Mouse (Mus musculus): ENCODE results near the gene Exo1. TPM values are rescaled to one million over a fixed set of nuclear protein-coding genes. Genes with fewer than 3 reads are reported as not detected.

The Exo1 gene
- total RNA-seq (2023) = 2.2 TPM

DNA sequence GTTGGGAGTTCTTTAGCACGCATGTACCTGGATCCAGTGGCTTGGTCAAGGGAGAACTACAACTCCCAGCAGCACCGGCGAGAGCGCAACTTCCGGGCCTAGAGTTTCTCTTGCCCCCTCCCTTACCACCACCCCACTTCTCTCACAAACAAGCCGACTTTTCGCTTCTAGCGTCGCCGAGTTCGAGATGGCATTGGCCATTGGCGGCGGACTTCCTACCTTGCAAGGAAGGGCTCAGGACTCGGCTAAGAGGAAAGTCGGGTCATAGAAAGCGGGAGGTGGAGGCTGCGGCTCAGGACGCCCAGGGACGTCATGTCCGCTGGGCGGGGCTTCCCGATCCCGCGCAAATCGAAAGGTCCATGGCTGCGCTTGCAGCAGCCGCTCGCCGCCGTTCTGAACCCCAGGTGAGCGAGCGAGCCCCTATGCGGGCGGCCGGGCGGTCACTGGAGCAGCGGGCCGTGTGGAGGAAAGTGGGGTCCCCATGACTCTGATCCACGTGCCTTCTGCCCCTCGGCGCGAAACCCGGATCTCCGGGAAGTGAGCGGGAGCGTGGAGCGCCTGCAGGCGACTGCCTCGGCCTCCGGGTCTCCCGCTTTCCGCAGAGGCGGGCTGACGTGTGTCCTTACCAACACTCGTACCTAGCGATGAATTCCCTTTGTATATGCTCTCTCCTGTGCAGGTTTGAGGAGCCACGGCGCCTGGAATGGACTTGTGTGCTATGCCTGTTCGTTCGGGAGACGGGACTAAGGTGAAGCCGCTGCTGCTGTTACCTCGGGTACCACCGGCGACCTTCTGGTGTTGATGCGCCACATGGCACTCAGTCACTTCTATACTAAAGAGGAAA, at the start of gene Exo1:
Exo1 (plus strand) TSS at position 129 of the 844 bp plus-strand sequence.

DNA sequence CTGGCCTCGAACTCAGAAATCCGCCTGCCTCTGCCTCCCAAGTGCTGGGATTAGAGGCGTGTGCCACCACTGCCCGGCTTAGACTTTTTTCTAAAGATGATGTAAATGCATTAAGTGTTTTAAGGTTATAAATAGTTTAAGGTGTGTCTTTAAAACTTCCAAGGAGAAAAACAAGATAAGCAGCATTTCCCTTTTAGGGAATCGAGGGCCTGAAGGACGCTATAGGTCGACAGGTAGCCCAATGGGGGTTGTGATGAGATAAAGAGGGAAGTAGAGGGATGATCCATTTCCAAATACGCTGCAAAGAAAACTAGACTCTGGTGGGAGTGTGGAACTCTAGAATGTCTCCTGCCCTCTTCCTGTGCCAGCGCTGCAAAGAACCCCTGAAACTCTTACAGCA, 39.6 kb downstream of the Exo1 start, which contains the start of gene Gm38100:
Gm38100 (plus strand) TSS at position 301 of the 400 bp plus-strand sequence.

Other genes with a start within 250 kb of the Exo1 start
- 0.38 TPM for gene Opn3, start 187.8 kb upstream of the Exo1 start, total RNA-seq (2023)
- 4.9 TPM for gene Chml, start 187.7 kb upstream of the Exo1 start, total RNA-seq (2023)
- not detected for gene Wdr64, start 182.0 kb upstream of the Exo1 start, total RNA-seq (2023)
- not detected for gene Gm38100, start 39.7 kb downstream of the Exo1 start, total RNA-seq (2023)
- gene Rbm8a2, start 98.5 kb downstream of the Exo1 start, total RNA-seq (2023) = not detected

Data from CD4-positive naive resting alpha-beta T cell, adult 57 days (primary cell).